8 mouse cellular contexts compared by ENCODE assay signal in genomic region chr3:55782771-55783170, GRCm38 (mm10). TPM values are rescaled to one million over a fixed set of nuclear protein-coding genes. Genes with fewer than 3 reads are reported as not detected.
DNase-seq lines count a peak whose midpoint lies in the region; ATAC-seq and TF ChIP-seq lines count a peak whose summit lies in the region.

No protein-coding gene starts in this region.

- WGBS in forebrain, embryonic 11.5 days = under 1% methylated on average over 22 of the region's 22 CpGs
- 11% methylated on average over 22 of the region's 22 CpGs for WGBS in hindbrain, embryonic 15.5 days

- in situ Hi-C loops in ES-E14 (cut with MboI; ENCODE audit: low sequenced_read_pairs in 2 of 2, unreplicated experiment in 2 of 2) = no loop called here

- H3K4me1 ChIP-seq in ES-E14 (ENCODE audit: control insufficient read depth in 2 of 2, insufficient read depth in 2 of 2, low read length in 2 of 2, poor library complexity in 1 of 2) = peaks cover 0 to 4% of the 10 kb centered on the region in 2 experiments; a peak in 2 of 4 replicates
- H3K4me1 ChIP-seq in forebrain, embryonic 11.5 days (replicated peaks; ENCODE audit: control insufficient read depth, insufficient read depth, low read length) = peaks cover 25% of the 10 kb centered on the region
- peaks cover 31% of the 10 kb centered on the region for H3K4me1 ChIP-seq in hindbrain, embryonic 15.5 days (replicated peaks)

- peak; percentile 39 for DNase-seq in kidney, adult 18-20 months
- DNase-seq in kidney, postnatal 14 days = no peak
- DNase-seq in ES-E14 (ENCODE audit: low read depth, low spot score) = no peak
- peak; percentile 71 for DNase-seq in forebrain, embryonic 11.5 days (ENCODE audit: low spot score)
- no peak for DNase-seq in left cerebral cortex, adult 9 months (ENCODE audit: low spot score in 2 of 2)

- no peaks in the 10 kb centered on the region for H3K9me3 ChIP-seq in ES-E14 (ENCODE audit: control insufficient read depth, insufficient read depth, low read depth, low read length)
- no peaks in the 10 kb centered on the region for H3K9me3 ChIP-seq in forebrain, embryonic 11.5 days (ENCODE audit: control insufficient read depth, low read length)
- H3K9me3 ChIP-seq in hindbrain, embryonic 15.5 days = no peaks in the 10 kb centered on the region

- peak overlapping the region; percentile 44 for H3K4me2 ChIP-seq in forebrain, embryonic 11.5 days (ENCODE audit: low read depth, low read length, severe bottlenecking)
- H3K4me2 ChIP-seq in hindbrain, embryonic 15.5 days = peak overlapping the region; percentile 65

- peaks cover 71% of the 10 kb centered on the region for H3K27me3 ChIP-seq in forebrain, embryonic 11.5 days (ENCODE audit: control insufficient read depth, insufficient read depth, low read length)
- H3K27me3 ChIP-seq in hindbrain, embryonic 15.5 days = peaks cover 2% of the 10 kb centered on the region; the same call in 1 of the 2 replicates

- no peak overlapping the region for H3K27ac ChIP-seq in ES-E14 (ENCODE audit: insufficient read depth, low read depth, low read length, poor library complexity, severe bottlenecking)
- H3K27ac ChIP-seq in forebrain, embryonic 11.5 days (ENCODE audit: low read depth, low read length) = peak overlapping the region; percentile 59
- H3K27ac ChIP-seq in hindbrain, embryonic 15.5 days (replicated peaks) = peak overlapping the region; percentile 95

- H3K36me3 ChIP-seq in ES-E14 (ENCODE audit: control insufficient read depth, insufficient read depth, low read length, poor library complexity, severe bottlenecking) = no peaks in the 10 kb centered on the region
- H3K36me3 ChIP-seq in forebrain, embryonic 11.5 days (ENCODE audit: control insufficient read depth, insufficient read depth, low read length) = no peaks in the 10 kb centered on the region
- H3K36me3 ChIP-seq in hindbrain, embryonic 15.5 days = no peaks in the 10 kb centered on the region

- peak; percentile 31 for ATAC-seq in forebrain, embryonic 11.5 days (replicated peaks; ENCODE audit: low FRiP score)
- peak; percentile 12; the same call in 1 of the 2 replicates for ATAC-seq in hindbrain, embryonic 15.5 days (ENCODE audit: low FRiP score, low read depth)
- peak; percentile 13; the same call in 1 of the 2 replicates for ATAC-seq in megakaryocyte progenitor cell, adult 5-6 weeks (replicated peaks; ENCODE audit: poor library complexity)
- no peak for ATAC-seq in frontal cortex, adult (ENCODE audit: low TSS enrichment)

- no peak overlapping the region for H3K9ac ChIP-seq in ES-E14 (ENCODE audit: insufficient read depth, low read depth, low read length, poor library complexity, severe bottlenecking)
- H3K9ac ChIP-seq in forebrain, embryonic 11.5 days (ENCODE audit: low read length) = peak overlapping the region; percentile 45
- peak overlapping the region; percentile 80 for H3K9ac ChIP-seq in hindbrain, embryonic 15.5 days

- H3K4me3 ChIP-seq in ES-E14 (ENCODE audit: insufficient read depth in 1 of 2, low read depth in 1 of 2, low read length in 2 of 2, poor library complexity in 1 of 2, severe bottlenecking in 1 of 2) = peak overlapping the region; percentile 13 to 34; a peak in 2 of 4 replicates
- peak overlapping the region; percentile 27 for H3K4me3 ChIP-seq in forebrain, embryonic 11.5 days (ENCODE audit: low read depth, low read length)
- peak overlapping the region; percentile 47 for H3K4me3 ChIP-seq in hindbrain, embryonic 15.5 days

TF ChIP-seq in ES-E14, 5 proteins besides CTCF, POLR2A, EP300 and RAD21:
- TF ChIP-seq ZNF384 (IDR thresholded peaks at IDR 0.05; ENCODE audit: low read depth, low read length) (no peak), HCFC1 (IDR thresholded peaks at IDR 0.05; ENCODE audit: borderline replicate concordance, insufficient read depth, low read length) (no peak), MAFK (IDR thresholded peaks at IDR 0.05; ENCODE audit: insufficient read depth, low read depth, low read length) (no peak), CHD2 (IDR thresholded peaks at IDR 0.05; ENCODE audit: low read depth, low read length) (no peak), ZC3H11A (IDR thresholded peaks at IDR 0.05; ENCODE audit: borderline replicate concordance, low read depth, low read length) (no peak)

RNA-seq across cellular contexts. Expression of gene Mab21l1, which starts 0.5 kb away (rescaled TPM):
- 0.18 and 0.26 TPM in 2 replicates for total RNA-seq in ES-E14 (2012; rRNA removed)
- polyA plus RNA-seq in forebrain, embryonic 11.5 days (2014; fragmentation: Nextera tagmentation; extraction: Ambion mirVana) = 16.6 and 20.5 TPM in 2 replicates
- polyA plus RNA-seq in hindbrain, embryonic 15.5 days (2015; fragmentation: Nextera tagmentation; extraction: Ambion mirVana) = 169 and 177 TPM in 2 replicates
- not detected in 2 replicates for total RNA-seq in megakaryocyte progenitor cell, adult 5-6 weeks (2015)
- not detected in 2 replicates for total RNA-seq in megakaryocyte progenitor cell, adult 5-6 weeks (2017)

Comparison
In these comparisons a context has a peak if more than half of its experiments do, and no peak if none do; other contexts are left out.
1. DNase-seq: peak in kidney, adult 18-20 months (single experiment) and forebrain, embryonic 11.5 days (single experiment); none in kidney, postnatal 14 days (single experiment), ES-E14 (single experiment) and left cerebral cortex, adult 9 months (0 of 2).
2. Peak in every context shown above with its lines, with median percentiles within 50 percentile points of each other: H3K4me3 ChIP-seq.